Mouse (Mus musculus) Patski (cell line): ENCODE data around the gene Slc35a2. TPM values are rescaled to one million over a fixed set of nuclear protein-coding genes. Genes with fewer than 3 reads are reported as not detected.

Source experiments
- ATAC-seq: fragments of 100-300 bp; one replicate; pipeline ENCODE4 v1.8.0; 2021
- CTCF ChIA-PET: fragments of 350-600 bp; sonication (Branson Sonifier 250); formaldehyde crosslinking; loops from one replicate; lab custom pipeline; 2022; ENCODE audit warnings: inconsistent platforms; lab: Charles Lee
- POLR2A ChIA-PET: fragments of 350-600 bp; sonication (Branson Sonifier 250); formaldehyde crosslinking; loops from one replicate; lab custom pipeline; 2022; ENCODE audit warnings: antibody characterized with exemption, inconsistent platforms; lab: Charles Lee
- DNase-seq: peaks from one replicate; pipeline ENCODE4 v3.0.0-alpha.2; 2011; ENCODE audit warnings: low read depth, low spot score
- H3K27me3 ChIP-seq: fragments of 371-371 bp; one replicate; pipeline ENCODE4 v1.5.1; 2021
- CTCF ChIP-seq: fragments of 100-300 bp; IDR thresholded peaks from one replicate; pipeline ENCODE4 v1.5.1; 2021
- in situ Hi-C: fragments of 300-500 bp; cut with MboI; formaldehyde crosslinking; loops from 3 replicates; pipeline ENCODE4 v1.11.1; 2018; ENCODE audit warnings: low pct_unique_long_range_greater_than_20kb, mixed read lengths
- polyA plus RNA-seq: library from polyadenylated mRNA; unstranded; gene quantifications from one replicate; pipeline ENCODE4 v1.2.3, GENCODE M21; 2021

Slc35a2 gene
- polyA plus RNA-seq, 1 experiment from 2014 or later = 52.7 TPM

DNA sequence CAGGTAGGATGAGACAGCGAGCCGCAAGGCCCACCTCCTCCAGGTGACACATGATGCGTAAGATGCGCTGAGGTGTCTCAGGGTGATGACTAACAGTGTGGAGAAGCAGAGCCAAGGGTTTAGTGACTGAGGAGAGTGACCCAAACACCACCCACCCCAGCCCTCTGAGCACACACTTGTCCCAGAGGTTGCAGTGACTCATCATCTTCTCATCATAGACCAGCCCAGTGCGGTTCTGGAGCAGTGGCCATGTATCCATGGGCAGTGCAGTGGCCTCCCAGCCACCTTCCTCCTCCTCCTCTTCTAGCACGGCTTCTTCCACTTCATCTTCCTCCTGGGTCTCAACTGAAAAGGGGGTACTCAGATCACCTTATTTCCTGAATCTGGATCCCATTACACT lies 53.8 kb downstream of the Slc35a2 start:
- CTCF ChIA-PET = no interaction called here
- H3K27me3 ChIP-seq = peaks cover 10% of the 10 kb centered on the region
- ATAC-seq (peak; percentile 54), DNase-seq (no peak)
- POLR2A ChIA-PET = no interaction called here
- no peak for TF ChIP-seq CTCF
- in situ Hi-C loops = no loop called here

Other genes with a start within 250 kb of the Slc35a2 start
- 1.1 TPM for gene Syp, start 245.6 kb upstream of the Slc35a2 start, polyA plus RNA-seq
- 0.05 TPM for gene Prickle3, start 226.8 kb upstream of the Slc35a2 start, polyA plus RNA-seq
- gene Plp2, start 212.6 kb upstream of the Slc35a2 start, polyA plus RNA-seq = 124 TPM
- 0.06 TPM for gene Magix, start 202.8 kb upstream of the Slc35a2 start, polyA plus RNA-seq
- gene Gpkow, start 186.9 kb upstream of the Slc35a2 start, polyA plus RNA-seq = 36.4 TPM
- 53.9 TPM for gene Wdr45, start 169.7 kb upstream of the Slc35a2 start, polyA plus RNA-seq
- gene Gm45208, start 161.8 kb upstream of the Slc35a2 start, polyA plus RNA-seq = not detected
- 58.7 TPM for gene Praf2, start 155.6 kb upstream of the Slc35a2 start, polyA plus RNA-seq
- gene Ccdc120, start 133.1 kb upstream of the Slc35a2 start, polyA plus RNA-seq = 19.6 TPM
- gene Tfe3, start 121.5 kb upstream of the Slc35a2 start, polyA plus RNA-seq = 53.5 TPM
- gene Gripap1, start 94.3 kb upstream of the Slc35a2 start, polyA plus RNA-seq = 63.2 TPM
- 4.5 TPM for gene Kcnd1, start 61.7 kb upstream of the Slc35a2 start, polyA plus RNA-seq
- 83.0 TPM for gene Otud5, start 42.7 kb upstream of the Slc35a2 start, polyA plus RNA-seq
- 11.6 TPM for gene Pim2, start 5.8 kb upstream of the Slc35a2 start, polyA plus RNA-seq
- gene Pqbp1, start 15.2 kb downstream of the Slc35a2 start, polyA plus RNA-seq = 71.3 TPM
- gene Timm17b, start 15.3 kb downstream of the Slc35a2 start, polyA plus RNA-seq = 57.1 TPM
- not detected for gene Gm10491, start 23.8 kb downstream of the Slc35a2 start, polyA plus RNA-seq
- gene Gm10490, start 25.5 kb downstream of the Slc35a2 start, polyA plus RNA-seq = not detected
- gene Pcsk1n, start 35.8 kb downstream of the Slc35a2 start, polyA plus RNA-seq = not detected
- not detected for gene Eras, start 44.6 kb downstream of the Slc35a2 start, polyA plus RNA-seq
- gene Hdac6, start 63.9 kb downstream of the Slc35a2 start, polyA plus RNA-seq = 159 TPM
- gene Gata1, start 94.0 kb downstream of the Slc35a2 start, polyA plus RNA-seq = not detected
- gene Glod5, start 134.5 kb downstream of the Slc35a2 start, polyA plus RNA-seq = 3.2 TPM
- 31.9 TPM for gene Suv39h1, start 190.7 kb downstream of the Slc35a2 start, polyA plus RNA-seq
- gene Was, start 206.5 kb downstream of the Slc35a2 start, polyA plus RNA-seq = 0.10 TPM
- 66.1 TPM for gene Wdr13, start 248.9 kb downstream of the Slc35a2 start, polyA plus RNA-seq